Mouse (Mus musculus) kidney, embryonic 15.5 days (tissue): ENCODE results near the gene Gm48551. TPM values are rescaled to one million over a fixed set of nuclear protein-coding genes. Genes with fewer than 3 reads are reported as not detected.

ENCODE experiments used
- ATAC-seq: fragments of 200-750 bp; cut with Nextera tagmentation; replicated peaks from 2 replicates; pipeline ENCODE4 v1.8.0; 2017; ENCODE audit warnings: moderate TSS enrichment; ENCODE audit not compliant: low FRiP score
- H3K27ac ChIP-seq: fragments of 300-500 bp; sonication (generic); 2 replicates; pipeline ENCODE4 v1.5.1; 2015; ENCODE audit warnings: mild to moderate bottlenecking, inconsistent platforms
- H3K27me3 ChIP-seq: fragments of 300-500 bp; sonication (generic); 2 replicates; pipeline ENCODE4 v1.6.1; 2015; ENCODE audit warnings: inconsistent platforms
- H3K36me3 ChIP-seq: fragments of 300-500 bp; sonication (generic); 2 replicates; pipeline ENCODE4 v1.6.1; 2015; ENCODE audit warnings: inconsistent platforms
- H3K4me1 ChIP-seq: fragments of 300-500 bp; sonication (generic); 2 replicates; pipeline ENCODE4 v1.6.1; 2015; ENCODE audit warnings: inconsistent platforms
- H3K4me2 ChIP-seq: fragments of 300-500 bp; sonication (generic); 2 replicates; pipeline ENCODE4 v1.6.1; 2015; ENCODE audit warnings: moderate library complexity, mild to moderate bottlenecking, inconsistent platforms
- H3K4me3 ChIP-seq: fragments of 300-500 bp; sonication (generic); replicated peaks from 2 replicates; pipeline ENCODE4 v1.5.1; 2015; ENCODE audit warnings: mild to moderate bottlenecking, inconsistent platforms
- H3K9ac ChIP-seq: fragments of 300-500 bp; sonication (generic); 2 replicates; pipeline ENCODE4 v1.6.1; 2015; ENCODE audit warnings: mild to moderate bottlenecking, inconsistent platforms
- H3K9me3 ChIP-seq: fragments of 300-500 bp; sonication (generic); replicated peaks from 2 replicates; pipeline ENCODE4 v1.6.1; 2016; ENCODE audit warnings: inconsistent platforms
- WGBS: fragments of 180-500 bp; shearing (Covaris S2); methylation state at CpG from one replicate; pipeline ENCODE4 v1.1.7; 2015; ENCODE audit warnings: mixed read lengths; 5-methylcytosine and 5-hydroxymethylcytosine counted together
- polyA plus RNA-seq: library from polyadenylated mRNA; unstranded; fragments of >200 nt; fragmentation: Nextera tagmentation; extraction: Ambion mirVana; gene quantifications from 2 replicates; pipeline ENCODE4 v1.2.1, GENCODE M21; 2015

Gene Gm48551
- polyA plus RNA-seq = 2.5 and 4.1 TPM in 2 replicates

DNA sequence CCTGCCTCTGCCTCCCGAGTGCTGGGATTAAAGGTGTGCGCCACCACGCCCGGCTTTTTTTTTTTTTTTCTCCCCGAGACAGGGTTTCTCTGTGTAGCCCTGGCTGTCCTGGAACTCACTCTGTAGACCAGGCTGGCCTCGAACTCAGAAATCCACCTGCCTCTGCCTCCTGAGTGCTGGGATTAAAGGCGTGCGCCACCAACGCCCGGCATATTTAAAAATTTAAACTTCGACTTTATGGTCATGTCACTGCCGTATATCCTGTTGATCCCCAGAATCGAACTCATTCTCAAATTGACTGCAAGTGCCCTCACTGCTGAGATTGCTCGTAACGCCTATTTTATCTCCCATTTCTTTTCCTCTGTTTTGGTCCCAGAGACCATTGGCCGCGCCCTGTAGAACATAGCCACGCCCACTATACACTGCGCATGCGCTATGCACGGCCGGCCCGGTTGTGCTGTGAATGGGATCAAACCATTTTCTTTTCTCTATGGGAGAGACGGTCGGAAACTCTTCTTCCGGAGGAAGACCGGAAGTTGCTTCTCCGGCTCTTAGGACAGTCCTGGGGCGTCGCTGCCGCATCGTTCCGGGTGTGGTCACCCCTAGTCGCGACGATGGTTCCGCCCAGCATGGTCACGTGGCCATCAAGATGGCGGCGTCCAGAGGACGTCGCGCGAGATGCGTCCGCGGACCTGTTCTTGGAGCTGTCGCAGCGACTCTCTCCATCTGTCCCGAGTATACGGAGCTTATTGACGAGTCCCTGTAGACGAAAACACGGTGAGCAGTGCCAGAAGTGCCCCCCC is at the start of gene Gm48551, which contains the start of gene Dohh:
Gene Gm48551 (plus strand): TSS at position 665 of the 803 bp plus-strand sequence.
Gene Dohh (plus strand): TSS at position 627 of the 803 bp plus-strand sequence.
- peak within 1 kb of the TSS; percentile 91 for H3K27ac ChIP-seq
- no peaks in the 10 kb centered on the region for H3K27me3 ChIP-seq
- H3K4me2 ChIP-seq = peak within 1 kb of the TSS; percentile 90
- H3K9me3 ChIP-seq = no peaks in the 10 kb centered on the region
- peaks cover 23% of the 10 kb centered on the region for H3K4me1 ChIP-seq
- WGBS = 8% methylated on average over 54 of the region's 54 CpGs
- H3K4me3 ChIP-seq = peak within 1 kb of the TSS; percentile 96
- ATAC-seq = peak; percentile 93
- H3K9ac ChIP-seq = peak within 1 kb of the TSS; percentile 83
- peaks cover 34% of the 10 kb centered on the region for H3K36me3 ChIP-seq

DNA sequence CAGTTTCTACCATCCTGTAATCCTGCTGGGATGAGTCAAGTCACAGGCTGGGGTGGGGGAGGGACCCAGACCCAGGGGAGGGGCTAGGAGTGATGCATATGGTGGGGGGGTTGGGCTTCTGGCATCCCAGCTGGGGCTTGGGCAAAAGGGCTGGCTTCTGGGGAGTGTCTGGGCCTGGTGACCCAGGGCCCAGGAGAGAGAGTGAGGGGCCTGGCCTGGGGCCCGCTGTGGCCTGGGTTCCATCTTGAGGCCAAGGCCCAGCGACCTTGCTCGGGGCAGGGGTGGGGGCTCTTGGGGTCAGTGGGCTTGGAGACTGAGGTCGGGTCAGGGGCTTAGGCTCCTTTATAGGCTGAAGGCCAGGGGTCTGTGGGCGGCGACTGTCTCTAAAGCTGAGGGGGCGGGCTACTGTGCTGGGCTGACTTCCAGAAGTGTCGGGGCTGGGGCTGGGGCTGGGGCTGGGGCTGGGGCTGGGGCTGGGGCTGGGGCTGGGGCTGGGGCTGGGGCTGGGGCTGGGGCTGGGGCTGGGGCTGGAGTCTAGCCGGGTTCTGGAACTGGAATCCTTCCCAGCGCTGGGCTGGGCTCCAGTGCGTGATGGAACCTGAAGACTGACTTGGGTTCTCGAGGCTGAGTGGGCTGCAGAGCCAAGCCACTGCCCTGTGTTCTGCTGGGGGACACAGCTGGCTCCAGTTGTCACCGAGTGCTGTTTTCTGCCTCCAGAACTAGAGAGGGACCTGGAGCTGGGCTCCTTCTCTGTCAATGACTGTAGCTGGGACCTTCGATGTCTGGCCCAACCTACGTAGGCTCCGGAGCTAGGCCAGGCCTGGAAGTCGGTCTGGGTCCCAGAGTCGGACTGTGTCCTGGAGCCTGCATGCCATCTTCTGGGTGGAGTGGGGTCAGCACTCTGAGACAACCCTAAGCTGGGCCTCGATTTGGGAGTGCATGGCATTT is 48.6 kb upstream of the Gm48551 start:
- whole genome bisulfite sequencing = 28% methylated on average over 19 of the region's 19 CpGs

DNA sequence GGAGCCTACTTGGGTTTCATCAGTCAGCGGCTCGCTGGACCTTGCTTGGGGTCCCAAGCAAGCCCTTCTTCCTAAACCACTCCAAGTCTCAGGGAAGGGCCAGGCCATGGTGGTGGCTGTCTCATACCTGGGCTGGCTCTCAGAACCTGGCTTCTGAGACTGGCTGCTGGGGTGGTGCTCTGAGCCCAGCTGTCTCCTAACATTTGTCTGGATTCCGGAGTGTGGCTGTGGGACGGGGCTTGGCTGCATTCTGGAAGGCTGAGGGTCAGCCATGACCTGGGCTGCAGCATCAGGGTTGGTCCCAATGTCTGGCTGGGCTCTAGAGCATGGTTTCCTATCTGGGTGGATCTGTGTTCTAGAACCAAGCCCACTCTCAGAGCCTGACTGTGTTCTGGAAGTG is 47.7 kb upstream of the Gm48551 start:
- WGBS = 91% methylated on average over 4 of the region's 4 CpGs
- H3K4me2 ChIP-seq = no peak overlapping the region
- peaks cover 42% of the 10 kb centered on the region for H3K27me3 ChIP-seq
- ATAC-seq = no peak
- H3K9me3 ChIP-seq = no peaks in the 10 kb centered on the region
- H3K4me1 ChIP-seq = peaks cover 51% of the 10 kb centered on the region
- H3K9ac ChIP-seq = no peak overlapping the region
- H3K36me3 ChIP-seq = no peaks in the 10 kb centered on the region
- peak overlapping the region; percentile 84 for H3K27ac ChIP-seq
- H3K4me3 ChIP-seq = no peak overlapping the region

More for the DNA sequence above, 48.6 kb upstream of the Gm48551 start:
- Histone ChIP-seq H3K9me3 (no peaks in the 10 kb centered on the region), H3K27ac (peak overlapping the region; percentile 84), H3K36me3 (no peaks in the 10 kb centered on the region), H3K4me2 (peak overlapping the region; percentile 30; the same call in 1 of the 2 replicates), H3K4me1 (peaks cover 45% of the 10 kb centered on the region), H3K27me3 (peaks cover 33% of the 10 kb centered on the region), H3K4me3 (no peak overlapping the region), H3K9ac (no peak overlapping the region)
- peak; percentile 63 for ATAC-seq

DNA sequence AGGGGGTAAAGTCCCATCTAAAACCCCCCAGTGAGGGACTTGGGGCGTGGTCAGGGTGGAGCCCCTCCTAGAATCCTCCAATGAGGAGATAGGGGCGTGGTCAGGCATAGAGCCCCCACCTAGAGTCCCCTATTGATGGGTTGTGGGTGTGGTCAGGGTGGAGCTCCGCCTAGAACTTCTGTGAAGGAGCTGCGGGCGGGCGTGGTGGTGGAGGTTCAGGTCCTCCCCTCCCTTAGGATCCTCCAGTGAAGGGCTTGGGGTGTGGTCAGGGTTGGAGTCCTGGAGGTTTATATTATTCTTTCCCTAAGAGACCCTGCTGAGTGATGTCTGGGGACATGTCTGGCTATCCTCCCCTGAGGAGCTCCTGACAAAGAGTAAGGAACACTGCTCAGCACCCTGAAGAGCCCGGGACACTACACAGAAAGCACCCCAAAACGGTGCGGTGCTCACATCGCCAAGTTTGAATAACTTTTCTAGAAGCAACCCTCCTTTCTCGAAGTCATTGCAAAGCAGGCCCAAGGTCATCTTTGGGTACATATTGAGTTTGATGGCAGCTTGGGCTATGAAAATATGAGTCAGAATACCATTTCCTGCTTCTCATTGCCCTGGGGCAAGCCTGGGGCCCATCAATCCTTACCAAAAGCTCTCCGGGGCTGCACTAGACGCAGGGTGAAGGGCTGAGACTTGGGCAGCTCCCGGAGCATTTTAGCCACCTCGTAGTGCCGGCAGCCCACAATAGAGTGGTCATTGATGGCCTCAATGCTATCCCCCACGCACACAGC is 43.5 kb upstream of the Gm48551 start:
- WGBS = 40% methylated on average over 17 of the region's 17 CpGs
- peaks cover 63% of the 10 kb centered on the region for H3K27me3 ChIP-seq
- no peaks in the 10 kb centered on the region for H3K9me3 ChIP-seq
- H3K4me2 ChIP-seq = no peak overlapping the region; the same call in 1 of the 2 replicates
- no peak overlapping the region for H3K4me3 ChIP-seq
- H3K9ac ChIP-seq = no peak overlapping the region
- no peak for ATAC-seq
- no peak overlapping the region for H3K27ac ChIP-seq
- 0 out of 2 replicates have a peak, but pooled peaks cover 4% of the 10 kb centered on the region for H3K36me3 ChIP-seq
- peaks cover 37% of the 10 kb centered on the region for H3K4me1 ChIP-seq

DNA sequence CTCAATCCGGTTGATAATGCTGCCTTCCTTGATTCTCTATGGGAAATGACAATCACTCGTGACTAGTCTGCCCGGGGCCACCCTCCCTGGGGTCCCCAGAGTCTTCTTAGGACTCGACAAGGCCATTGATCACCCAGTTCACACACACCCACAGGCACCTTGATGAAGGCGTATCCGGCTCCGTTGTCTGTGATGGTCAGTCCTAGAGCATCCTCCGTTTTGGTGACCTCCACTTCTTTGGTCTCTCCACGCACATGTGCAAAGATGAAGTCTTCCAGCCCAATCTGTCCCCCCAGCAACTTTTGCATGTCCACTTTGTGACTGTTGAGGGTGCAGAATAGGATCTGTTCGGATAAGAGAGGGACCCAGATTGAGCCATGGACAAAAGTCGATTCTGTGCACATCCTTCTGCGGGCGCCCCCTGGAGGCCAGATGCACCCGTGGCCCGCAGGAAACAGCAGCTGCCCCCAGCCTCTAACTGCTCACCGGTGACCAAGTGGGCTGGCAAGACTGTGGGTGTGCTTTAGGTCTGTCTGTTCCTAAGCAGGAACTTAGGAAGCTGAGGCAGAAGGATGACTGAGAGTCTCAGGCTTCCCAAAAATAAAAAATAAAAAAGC is 42.8 kb upstream of the Gm48551 start:
- 0 out of 2 replicates have a peak, but pooled peaks cover 7% of the 10 kb centered on the region for H3K36me3 ChIP-seq
- no peak overlapping the region for H3K27ac ChIP-seq
- no peak overlapping the region for H3K9ac ChIP-seq
- H3K4me1 ChIP-seq = peaks cover 35% of the 10 kb centered on the region
- no peaks in the 10 kb centered on the region for H3K9me3 ChIP-seq
- no peak for ATAC-seq
- H3K4me3 ChIP-seq = no peak overlapping the region
- 35% methylated on average over 16 of the region's 16 CpGs for WGBS
- H3K27me3 ChIP-seq = peaks cover 63% of the 10 kb centered on the region
- peak overlapping the region; percentile 2; the same call in 1 of the 2 replicates for H3K4me2 ChIP-seq

DNA sequence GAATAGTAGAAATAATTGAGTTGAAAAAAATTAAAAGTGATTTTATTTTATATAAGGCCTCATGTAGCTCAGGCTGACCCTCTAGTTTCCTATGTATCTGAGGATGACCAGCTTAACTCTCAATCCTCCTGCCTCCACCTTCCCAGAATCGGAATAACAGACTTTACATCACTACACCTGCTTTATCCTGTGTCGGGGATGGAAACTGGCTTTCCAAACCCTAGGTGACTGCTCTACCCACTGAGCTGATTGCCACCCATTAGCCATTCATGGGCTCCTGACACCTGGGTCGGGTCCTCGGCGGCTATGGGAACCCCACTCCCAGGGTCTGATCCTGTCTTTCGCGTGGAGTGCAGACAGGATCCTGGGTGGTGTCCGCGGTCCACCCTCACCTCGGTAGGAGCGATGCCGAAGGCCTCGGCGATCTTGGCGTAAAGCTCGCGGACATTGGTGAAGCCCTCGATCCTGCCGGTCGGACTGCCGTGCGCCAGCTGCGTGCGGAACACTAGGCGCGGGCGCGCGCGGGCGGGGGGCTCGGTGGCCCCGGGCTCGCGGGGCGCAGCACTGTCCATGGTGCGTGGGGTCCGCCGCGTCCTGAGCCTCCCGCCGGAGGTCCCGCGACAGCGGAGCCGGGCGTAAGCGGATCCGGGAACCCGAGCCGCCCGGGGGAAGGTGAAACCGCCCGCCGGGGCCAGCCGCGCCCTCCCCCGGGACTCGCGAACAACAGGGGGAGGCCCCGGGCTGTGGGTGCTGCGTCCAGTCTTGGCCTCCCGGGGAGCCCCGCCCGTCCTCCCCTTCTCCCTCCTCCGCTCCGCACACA is 41.4 kb upstream of the Gm48551 start, which contains the start of gene Gipc3:
Gene Gipc3 (minus strand): TSS at position 581 of the 820 bp plus-strand sequence.
- Histone ChIP-seq H3K4me2 (peak within 1 kb of the TSS; percentile 67), H3K27me3 (peaks cover 55% of the 10 kb centered on the region), H3K36me3 (peaks cover 14% of the 10 kb centered on the region), H3K9ac (peak within 1 kb of the TSS; percentile 35), H3K27ac (no peak within 1 kb of the TSS), H3K9me3 (no peaks in the 10 kb centered on the region), H3K4me1 (peaks cover 44% of the 10 kb centered on the region), H3K4me3 (peak within 1 kb of the TSS; percentile 43)
- WGBS = 5% methylated on average over 63 of the region's 67 CpGs
- 0 out of 2 replicates have a peak, but pooled peaks have one; percentile 3 for ATAC-seq

DNA sequence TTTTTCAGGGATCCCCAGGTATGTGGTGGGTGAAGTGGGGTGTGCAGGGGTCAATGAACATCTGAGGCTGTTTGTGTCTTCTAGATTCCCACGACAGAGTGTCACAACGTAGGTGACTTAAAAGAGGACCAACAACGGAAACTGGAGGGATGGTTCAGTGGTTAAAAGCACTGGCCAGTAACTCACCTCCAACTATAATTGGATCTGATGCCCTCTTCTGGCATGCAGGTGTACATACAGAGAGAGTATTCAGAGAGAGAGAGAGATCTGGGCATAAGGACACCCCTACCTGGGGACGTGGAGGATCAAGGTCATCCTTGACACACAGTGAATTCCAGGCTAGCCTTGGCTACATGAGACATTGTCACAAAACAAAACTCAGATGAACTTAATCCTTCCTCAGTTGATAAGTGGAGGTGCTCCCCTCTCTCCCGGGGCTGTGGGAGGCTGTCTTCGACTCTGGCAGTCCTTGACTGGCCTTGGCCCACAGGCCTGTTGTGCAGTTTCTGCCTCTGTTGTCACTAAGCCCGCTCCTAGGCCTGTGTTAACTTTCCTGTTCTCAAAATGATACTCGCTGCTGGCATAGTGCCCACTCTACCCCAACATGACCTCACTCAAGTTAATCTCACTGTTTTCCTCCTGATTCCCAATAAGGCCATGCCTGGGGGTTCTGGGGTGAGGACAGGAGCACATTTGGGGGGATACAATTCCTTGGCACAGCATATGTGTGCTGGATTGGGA is 39.7 kb upstream of the Gm48551 start:
- ATAC-seq = no peak
- H3K4me2 ChIP-seq = no peak overlapping the region
- H3K27ac ChIP-seq = no peak overlapping the region
- peaks cover 55% of the 10 kb centered on the region for H3K4me1 ChIP-seq
- no peaks in the 10 kb centered on the region for H3K9me3 ChIP-seq
- peaks cover 48% of the 10 kb centered on the region for H3K27me3 ChIP-seq
- H3K9ac ChIP-seq = no peak overlapping the region
- 54% methylated on average over 8 of the region's 8 CpGs for WGBS
- peaks cover 24% of the 10 kb centered on the region for H3K36me3 ChIP-seq
- H3K4me3 ChIP-seq = no peak overlapping the region

DNA sequence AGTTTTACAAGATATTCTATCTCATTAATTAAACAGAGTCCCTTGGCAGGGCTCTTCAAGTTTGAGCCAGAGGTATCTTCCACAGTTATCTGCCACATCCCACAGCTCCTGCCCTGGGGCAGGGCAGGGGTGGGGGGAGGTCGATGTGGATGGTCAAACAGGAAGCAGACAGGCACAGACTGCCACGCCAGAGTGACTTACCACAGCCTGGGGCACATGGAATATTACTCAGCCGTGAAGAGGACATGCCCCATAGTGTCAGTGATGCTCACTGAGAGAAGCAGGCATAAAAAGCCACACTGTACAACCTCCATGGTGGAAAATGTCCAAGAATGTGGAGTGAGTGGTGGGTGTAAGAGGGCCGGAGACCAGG is 39.1 kb upstream of the Gm48551 start:
- Histone ChIP-seq H3K4me2 (no peak overlapping the region), H3K27ac (no peak overlapping the region), H3K9ac (no peak overlapping the region), H3K4me3 (no peak overlapping the region), H3K27me3 (peaks cover 48% of the 10 kb centered on the region), H3K4me1 (peaks cover 58% of the 10 kb centered on the region), H3K36me3 (peaks cover 24% of the 10 kb centered on the region), H3K9me3 (no peaks in the 10 kb centered on the region)
- ATAC-seq = no peak
- WGBS = 76% methylated on average over 4 of the region's 4 CpGs

DNA sequence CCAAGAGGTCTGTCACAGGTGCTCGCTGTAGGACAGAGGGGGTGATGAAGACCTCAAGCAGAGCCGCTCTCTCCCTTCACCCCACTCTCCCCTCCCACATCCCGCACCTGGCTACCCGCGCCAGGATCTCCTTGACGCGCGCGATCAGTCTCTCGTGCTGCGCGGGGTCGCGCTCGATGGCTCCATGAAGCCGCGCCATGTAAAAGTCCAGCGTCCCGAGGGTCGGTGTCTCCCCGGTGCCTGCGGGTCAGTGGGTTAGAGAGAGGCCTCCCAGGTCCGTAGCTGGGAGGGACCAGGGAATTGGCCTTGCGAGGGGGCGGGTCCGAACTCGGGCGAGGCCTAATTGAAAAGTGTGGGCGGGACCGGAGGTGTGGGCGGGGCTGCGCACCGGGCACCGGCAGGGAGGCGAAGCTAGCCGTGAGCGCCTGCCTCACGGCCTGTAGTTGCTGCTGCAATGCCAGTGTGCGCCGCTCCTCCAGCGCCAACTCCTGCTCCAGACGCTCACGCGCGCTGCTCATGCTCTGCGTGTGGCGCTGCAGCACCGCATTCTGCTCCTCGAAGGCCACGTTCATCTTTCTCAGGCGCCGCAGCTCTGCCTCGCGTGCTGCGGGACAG is 37.7 kb upstream of the Gm48551 start:
- H3K4me2 ChIP-seq = peak overlapping the region; percentile 61
- peak overlapping the region; percentile 9; the same call in 1 of the 2 replicates for H3K27ac ChIP-seq
- 8% methylated on average over 55 of the region's 55 CpGs for WGBS
- H3K4me3 ChIP-seq = peak overlapping the region; percentile 35
- H3K9me3 ChIP-seq = no peaks in the 10 kb centered on the region
- peaks cover 54% of the 10 kb centered on the region for H3K4me1 ChIP-seq
- peaks cover 24% of the 10 kb centered on the region for H3K36me3 ChIP-seq
- H3K9ac ChIP-seq = peak overlapping the region; percentile 3; the same call in 1 of the 2 replicates
- peaks cover 36% of the 10 kb centered on the region for H3K27me3 ChIP-seq
- peak; percentile 20 for ATAC-seq
